Mouse (Mus musculus) kidney, postnatal 10 days (tissue): ENCODE measurements around the gene Bicd1.
A peak's percentile ranks its signal among the peaks of the same experiment; 100 is the strongest.
"Not testable (repeated sequence)": the region's sequence is repeated elsewhere in the genome, so short reads cannot be mapped to it uniquely, and the experiment has no call there.

Source experiments
- DNase-seq: peaks from one replicate; pipeline ENCODE4 v3.0.0; 2021; ENCODE audit warnings: mixed read lengths

Bicd1 gene

DNA sequence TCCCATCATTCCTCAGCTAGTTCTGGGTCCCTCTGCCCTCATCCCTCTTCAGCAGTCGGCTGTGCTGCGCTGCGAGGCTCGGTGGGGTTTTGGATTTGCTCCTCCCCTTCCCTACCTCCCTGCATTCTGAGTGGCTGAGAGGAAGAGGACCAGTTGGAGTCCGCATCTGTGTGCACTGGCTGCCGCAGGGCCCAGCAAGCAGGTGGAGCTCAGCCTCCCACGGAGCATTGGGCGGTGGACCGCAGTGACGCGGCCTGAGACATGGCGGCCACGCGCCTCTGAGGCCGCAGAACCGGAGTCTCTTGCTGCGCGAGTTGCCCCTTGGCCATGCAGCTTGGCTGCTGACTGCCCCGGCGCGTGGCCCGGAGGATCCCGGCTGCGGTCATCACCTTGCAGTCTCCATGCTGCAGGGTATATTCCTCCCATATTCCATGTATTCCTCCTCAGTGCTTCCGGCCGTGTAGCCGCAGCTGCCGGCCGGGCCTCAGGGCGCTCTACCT, at the start of gene Bicd1:
Gene Bicd1, plus strand, starts transcription at position 54 of the 500 bp plus-strand sequence.
- peak; percentile 79 for DNase-seq

DNA sequence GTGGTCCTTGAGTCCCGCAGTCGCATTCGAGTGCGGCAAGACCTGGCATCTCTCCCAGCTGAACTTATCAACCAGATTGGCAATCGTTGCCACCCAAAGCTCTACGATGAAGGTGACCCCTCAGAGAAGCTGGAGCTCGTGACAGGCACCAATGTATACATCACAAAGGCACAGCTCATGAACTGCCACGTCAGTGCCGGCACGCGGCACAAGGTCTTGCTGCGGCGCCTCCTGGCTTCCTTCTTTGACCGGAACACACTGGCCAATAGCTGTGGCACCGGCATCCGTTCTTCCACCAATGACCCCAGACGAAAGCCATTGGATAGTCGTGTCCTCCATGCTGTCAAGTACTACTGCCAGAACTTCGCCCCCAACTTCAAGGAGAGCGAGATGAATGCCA, 46.2 kb upstream of the Bicd1 start:
- not testable (repeated sequence) for DNase-seq

DNA sequence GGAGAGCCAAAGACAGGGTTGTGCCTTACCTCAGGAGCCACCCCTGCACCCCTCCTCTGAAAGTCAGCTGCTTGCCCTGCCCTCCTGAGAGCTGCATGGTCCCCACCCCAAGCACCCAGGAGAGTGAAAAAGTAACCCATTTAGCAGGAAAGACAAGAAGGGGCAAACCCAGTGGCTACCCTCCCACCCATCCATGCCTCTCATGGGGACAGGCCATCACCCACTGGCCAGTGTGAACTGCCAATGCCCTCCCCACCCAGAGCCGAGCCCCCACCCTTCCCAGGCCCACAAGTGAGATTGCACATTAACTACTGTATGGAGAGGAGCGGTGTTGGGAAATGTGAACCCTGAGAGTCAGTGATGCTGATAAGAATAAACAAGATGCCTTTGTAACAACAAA, 42.7 kb upstream of the Bicd1 start:
- DNase-seq, result not testable (repeated sequence)

DNA sequence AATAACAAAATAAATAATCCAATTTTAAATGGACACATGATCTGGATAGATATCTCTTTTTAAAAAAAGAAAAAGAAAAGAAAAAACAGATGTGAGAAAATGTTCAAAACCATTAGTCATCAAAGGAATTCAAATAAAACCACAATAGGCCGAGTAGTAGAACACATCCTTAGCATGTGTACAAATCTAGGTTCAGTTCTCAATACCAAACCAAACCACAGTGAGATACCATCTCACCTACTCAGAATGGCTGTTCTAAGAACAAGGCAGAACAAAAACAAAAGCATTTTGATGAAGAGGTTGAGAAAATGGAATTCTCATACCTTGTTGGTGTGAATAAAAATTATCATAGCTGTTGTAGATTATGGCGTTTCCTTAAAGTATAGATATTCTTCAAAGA, 42.3 kb upstream of the Bicd1 start:
- DNase-seq, result no peak

DNA sequence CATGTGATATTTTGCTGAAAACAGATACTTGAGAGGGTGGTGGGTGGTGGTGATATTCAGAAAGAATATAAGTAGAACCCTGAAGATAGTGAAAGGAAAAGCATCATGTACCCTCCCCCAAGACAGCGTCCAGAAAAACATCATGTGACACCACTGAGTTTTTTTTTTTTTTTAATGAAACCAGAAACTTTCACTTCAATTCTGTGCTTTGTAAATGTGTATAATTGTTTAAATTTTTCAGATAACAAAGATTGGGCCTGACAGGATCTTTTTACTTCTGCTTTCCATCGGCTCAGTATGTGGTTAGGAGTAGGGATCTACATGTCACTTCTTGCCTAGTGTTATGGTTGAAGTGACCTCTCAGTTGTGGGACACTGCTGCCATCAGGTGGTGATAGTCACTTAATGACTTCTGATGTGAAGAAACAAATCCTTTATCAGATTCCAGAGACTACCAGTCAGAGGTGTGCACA, 33.7 kb upstream of the Bicd1 start:
- DNase-seq, result peak; percentile 86

DNA sequence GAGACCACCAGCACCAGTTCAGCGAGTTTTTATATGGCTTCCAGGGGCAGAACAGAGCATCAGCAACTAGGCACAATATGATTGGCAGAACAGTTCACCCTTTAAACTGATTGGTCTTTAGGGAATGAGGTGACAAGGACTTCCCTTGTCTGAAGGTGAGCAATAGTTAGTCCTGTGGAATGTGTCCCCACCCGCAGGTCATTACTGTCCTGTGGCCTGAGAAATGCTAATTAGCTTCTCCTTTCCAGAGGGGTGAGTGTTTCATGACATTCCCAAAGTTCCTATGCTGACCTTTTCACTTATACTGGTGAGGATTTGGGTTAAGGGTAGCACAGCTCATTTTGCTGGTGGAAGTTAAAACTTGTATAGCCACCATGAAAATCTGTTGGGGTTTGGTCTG, 25.2 kb upstream of the Bicd1 start:
- DNase-seq, result no peak

DNA sequence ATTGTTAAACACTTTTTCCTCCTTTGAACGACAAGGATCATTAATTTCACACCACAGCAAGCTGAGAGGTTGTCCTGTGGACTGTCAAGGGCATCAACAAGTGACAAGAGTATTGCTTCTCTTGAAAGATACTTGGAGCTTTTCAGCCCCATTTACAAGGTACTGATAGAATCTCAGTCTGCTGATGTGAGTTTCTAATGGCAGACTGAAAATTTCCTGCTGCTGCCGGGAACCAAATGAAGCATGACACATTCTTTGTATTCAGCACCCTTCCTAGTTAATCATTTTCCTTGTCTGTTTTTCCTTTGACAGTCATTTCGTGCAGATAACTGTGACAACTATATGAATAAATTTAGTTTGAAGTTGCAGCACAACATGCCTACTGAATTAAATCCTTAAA, 22.3 kb upstream of the Bicd1 start:
- DNase-seq, result peak; percentile 20

DNA sequence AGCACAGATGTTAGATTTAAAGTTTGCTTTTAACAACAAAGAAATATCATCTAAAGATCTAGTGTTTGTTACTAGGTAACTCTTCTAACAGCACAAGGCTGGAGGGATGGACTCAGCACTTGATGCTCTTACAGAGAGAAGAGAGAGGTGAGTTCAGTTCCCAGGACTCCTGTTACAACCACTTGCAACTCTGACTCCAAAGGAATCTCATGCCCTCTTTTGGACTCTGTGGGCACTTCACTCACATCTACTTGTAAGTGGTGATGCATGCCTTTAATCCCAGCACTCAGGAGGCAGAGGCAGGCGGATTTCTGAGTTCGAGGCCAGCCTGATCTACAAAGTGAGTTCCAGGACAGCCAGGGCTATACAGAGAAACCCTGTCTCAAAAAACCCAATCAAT, 19.1 kb upstream of the Bicd1 start:
- not testable (repeated sequence) for DNase-seq

DNA sequence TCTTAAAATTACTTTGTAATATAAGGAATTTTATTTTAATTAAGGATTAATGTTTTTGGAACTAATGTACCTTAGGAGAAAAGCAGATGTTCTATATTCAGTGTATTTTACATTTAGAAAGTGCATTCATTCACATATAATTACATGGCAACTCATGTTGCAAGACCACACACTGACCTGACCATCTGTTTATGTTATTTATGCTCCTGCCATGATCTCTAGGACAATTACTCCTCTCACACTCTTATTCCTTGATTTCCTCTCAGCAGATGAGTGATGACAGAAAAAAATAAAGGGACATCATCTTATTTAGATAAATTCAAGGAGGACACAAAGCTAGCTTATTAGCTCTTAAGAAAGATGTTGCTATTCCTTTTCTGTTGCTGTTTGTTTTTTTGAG, 9.3 kb upstream of the Bicd1 start:
- no peak for DNase-seq

DNA sequence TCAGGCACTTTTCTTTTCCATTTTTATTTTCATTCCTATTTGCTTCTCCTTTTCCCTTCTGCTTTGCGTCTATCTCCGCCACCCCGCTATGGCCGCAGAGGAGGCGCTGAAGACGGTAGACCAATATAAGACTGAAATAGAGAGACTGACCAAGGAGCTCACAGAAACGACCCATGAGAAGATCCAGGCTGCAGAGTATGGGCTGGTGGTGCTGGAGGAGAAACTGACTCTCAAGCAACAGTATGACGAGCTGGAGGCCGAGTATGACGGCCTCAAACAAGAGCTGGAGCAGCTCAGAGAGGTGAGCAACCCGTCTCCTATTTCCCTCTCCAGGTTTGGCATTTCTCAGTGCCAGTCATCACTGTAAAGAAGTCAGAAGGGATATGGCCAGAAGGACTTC, 655 bp downstream of the Bicd1 start:
- DNase-seq, result peak; percentile 11

DNA sequence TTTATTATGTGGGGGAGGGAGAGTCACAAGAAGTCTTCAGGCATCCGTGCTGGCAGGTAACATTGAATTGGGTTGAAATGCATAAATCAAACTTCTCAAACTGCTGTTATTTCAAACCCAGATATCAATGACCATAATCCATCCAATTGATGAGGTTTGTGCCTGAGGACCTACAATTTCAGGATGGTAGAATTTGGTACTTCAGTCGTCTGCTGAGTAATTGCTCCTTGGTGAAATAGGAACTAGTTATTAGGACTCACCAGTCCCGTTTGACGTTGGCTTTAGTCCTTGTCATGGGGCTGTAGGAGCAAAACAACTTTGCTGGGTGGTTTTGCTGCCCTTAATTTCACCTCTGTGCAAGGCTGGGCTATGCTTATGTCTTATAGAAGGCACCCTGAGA, 1.2 kb downstream of the Bicd1 start:
- no peak for DNase-seq

DNA sequence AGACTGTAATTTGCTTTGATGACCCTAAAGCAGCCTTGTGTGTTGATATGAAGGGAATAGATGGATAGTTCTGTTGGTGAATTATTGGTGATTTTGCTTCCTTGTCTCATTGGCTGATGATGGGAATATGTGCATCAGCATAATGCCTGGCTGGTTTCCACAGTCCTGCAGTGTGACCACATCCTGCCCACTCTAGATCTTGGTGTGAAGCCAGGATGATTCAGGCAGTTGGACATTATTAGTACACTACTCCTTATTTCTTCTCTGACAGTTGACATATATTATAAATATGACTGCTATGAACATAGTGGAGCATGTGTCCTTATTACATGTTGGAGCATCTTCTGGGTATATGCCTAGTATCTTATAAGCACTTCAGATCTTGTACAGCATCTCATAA, 4.6 kb downstream of the Bicd1 start:
- DNase-seq, result no peak

DNA sequence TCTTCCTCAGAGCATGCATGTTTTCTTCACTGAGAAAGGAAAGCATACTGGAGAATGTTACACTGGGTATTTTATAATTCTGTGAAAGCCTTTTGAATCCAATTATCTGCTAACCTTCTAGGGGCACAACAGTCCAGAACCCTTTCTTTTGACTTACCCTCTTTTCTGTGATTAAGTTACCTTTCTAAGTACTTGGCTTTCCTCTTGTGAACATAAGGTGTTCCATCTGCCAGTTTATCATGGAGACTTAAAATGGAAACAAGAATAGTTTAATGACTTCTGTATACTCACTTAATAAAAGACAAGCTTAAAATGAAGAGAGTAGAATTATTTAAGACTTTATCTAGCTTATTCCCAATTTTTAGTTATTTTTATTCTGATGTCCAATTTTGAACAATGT, 16.1 kb downstream of the Bicd1 start:
- DNase-seq, result no peak

DNA sequence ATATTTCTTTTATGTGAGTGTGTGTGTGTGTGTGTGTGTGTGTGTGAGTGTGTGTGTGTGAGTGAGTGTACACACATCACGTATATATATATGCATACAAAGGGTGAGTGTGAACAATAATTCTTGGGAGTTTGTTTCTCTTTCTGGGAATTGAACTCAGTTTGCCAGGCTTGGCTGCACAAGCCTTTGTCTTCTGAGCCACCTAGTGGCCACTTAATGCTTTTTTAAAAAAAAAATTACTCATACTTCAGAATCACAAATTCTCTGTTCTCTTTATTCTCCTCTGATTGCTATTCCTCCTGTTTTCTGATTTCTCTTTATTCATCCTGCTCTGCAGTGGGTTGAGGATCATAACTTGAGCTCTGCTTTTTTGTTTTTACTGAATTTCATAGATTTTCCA, 30.5 kb downstream of the Bicd1 start:
- no peak for DNase-seq

DNA sequence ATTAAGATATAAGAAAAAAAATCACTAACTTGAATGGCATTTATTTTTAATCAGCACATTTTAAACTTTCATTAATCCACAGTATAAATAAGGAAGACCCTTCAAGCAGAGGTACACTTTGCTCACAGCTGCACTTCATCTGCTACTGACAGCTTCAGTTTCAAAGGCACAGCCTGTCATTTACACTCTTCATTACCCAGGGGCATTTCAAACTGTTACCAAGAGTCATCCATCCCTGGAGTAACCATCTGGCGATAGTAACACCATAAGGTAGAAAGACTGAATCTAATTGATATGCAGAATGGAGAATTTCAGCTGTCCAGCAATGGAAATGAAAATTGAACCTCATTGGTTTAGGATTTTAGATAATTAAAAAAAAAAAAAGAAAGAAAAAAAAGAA, 34.2 kb downstream of the Bicd1 start:
- no peak for DNase-seq

DNA sequence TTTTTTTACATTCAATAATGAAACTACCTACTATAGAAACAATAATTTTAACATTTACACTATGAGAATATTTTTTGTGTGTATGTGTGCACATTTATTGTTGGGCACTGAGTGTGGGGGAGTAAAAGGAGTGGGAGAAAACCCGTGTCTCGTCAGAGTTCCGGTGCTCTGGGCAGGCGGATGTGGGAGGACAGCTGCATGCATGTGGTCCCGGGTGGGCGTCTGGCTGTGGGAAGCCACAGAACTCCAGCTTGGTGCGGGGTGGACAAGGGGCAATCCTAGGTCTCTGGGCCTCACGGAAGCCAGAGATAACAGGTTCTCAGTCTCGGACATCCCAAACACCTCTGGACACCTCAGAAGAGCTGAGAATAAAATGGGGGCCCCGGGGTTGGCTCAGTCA, 37.2 kb downstream of the Bicd1 start:
- DNase-seq, result peak; percentile 8

DNA sequence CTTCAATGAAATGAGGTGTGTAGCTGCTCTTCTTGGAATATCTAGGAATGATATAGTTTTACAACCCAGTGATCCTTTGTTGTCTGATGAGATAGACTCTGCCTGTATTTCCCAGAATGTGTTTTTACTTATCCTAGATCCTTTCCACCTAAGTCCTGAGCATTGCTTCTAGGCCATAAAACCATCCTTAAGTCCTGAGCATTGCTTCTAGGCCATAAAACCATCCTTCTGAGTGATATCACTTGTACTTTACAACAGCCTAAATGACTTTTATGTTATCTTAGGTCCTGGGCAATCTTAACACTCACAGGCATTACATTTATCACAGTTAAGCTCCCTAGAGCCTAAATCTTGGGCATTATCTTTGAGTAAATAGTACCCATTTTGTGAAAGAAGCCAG, 48.6 kb downstream of the Bicd1 start:
- no peak for DNase-seq

DNA sequence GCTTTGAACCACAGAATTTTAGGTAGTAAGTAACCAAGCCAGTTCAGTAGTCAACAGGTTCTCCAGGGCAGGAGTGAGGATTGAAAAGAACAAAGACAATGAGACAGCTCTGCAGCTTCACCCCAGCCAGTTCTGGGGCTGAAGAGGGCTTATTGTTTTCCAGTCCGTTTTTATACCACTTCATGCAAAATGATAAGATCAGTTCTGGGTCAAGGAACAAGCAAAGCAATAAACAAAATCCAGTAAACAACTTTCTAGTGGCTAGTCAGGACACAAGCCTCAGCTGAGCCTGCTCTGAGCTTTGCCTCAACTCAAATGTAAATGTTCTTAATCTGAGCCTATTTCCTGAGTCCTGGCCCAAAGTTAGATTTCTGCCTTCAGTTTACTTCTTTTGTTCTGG, 52.3 kb downstream of the Bicd1 start:
- no peak for DNase-seq

DNA sequence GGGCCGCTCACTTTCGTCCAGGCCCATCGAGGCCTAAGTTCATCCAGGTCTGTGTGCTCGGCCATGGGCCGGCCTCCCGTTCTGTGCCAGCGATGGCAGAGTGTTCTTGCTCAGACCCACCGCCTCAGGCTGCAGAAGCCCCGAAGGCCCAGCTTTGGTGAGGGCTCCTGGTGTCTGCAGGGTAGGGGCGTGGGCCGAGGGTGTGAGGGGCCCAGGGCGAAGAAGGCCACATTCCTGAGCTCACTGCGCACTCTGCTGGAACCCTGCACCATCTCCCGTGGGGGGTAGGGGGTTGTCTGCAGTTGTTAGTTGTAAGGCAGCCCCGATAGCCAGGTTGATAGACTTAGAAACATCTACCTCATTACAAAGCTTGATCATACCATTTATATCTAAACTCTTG, 62.8 kb downstream of the Bicd1 start:
- no peak for DNase-seq

DNA sequence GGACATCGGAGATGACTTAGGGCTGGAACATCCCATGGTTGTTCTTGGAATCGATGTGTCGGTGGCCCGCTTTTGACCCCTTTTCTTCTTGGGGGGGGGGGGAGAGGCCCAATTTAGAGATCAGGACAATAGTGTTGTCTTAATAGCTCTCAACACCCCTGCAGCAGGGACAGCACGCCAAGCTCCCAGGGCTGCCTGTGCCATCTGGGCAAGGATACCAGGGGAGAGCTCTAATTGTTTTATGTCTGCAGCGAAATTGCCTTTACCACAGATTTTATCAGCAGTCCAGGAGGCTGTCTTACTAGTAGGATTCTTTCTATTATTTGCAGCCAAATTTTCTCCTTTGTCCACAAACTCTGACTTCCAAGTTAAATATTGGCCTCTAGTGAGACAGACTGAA, 63.8 kb downstream of the Bicd1 start:
- DNase-seq, result not testable (repeated sequence)

DNA sequence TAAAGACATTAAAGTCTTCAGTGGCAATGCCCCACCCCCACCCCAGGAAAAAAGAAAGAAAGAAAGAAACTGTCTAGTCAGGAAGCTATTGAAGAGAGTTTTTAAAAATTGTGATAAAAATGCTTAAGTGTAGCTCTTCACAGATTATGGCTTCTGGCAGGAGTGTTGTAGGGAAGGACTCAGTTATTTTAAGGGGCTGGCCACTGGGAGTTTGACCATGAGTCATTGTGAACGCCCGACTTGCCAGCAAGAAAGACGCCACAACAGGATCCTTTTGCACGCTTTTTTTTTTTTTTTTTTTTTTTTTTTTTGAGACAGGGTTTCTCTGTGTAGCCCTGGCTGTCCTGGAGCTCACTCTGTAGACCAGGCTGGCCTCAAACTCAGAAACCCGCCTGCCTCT, 73.2 kb downstream of the Bicd1 start:
- not testable (repeated sequence) for DNase-seq

DNA sequence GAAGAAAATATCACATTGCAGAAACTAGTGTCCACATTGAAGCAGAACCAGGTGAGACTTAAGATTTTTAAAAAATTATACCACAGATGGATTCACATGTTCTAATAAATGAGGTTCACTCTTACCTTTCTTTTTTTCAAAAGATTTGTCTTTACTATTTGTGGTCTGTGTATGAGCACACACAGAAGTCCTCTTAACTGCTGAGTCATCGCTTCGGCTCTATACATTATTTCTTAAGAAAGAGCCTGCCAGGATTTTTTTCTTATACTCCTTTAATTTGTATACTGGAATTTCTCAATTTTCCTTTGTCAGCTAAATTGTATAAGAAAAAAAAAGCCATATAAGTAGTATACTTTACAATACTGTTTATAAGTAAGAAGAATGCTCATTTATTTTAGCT, 86.0 kb downstream of the Bicd1 start:
- DNase-seq, result no peak

DNA sequence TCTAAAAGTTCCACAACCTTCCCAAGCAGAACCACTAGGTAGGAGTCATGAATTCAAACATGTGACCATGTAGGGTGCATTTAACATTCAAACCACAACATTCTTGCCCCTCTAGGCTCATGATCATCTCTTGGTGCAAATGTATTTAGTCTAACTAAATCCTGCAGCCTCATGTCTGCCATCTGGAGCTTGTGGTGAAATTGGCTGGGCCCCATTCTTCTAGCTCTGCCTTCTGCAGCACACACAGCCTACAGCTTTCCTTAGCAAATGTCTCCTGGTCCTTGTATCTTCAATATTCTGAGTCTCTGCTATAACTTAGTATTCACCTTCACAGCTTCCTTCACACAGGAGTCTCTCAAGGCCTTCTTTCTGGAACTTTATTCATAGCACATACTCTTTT, 87.2 kb downstream of the Bicd1 start:
- no peak for DNase-seq

DNA sequence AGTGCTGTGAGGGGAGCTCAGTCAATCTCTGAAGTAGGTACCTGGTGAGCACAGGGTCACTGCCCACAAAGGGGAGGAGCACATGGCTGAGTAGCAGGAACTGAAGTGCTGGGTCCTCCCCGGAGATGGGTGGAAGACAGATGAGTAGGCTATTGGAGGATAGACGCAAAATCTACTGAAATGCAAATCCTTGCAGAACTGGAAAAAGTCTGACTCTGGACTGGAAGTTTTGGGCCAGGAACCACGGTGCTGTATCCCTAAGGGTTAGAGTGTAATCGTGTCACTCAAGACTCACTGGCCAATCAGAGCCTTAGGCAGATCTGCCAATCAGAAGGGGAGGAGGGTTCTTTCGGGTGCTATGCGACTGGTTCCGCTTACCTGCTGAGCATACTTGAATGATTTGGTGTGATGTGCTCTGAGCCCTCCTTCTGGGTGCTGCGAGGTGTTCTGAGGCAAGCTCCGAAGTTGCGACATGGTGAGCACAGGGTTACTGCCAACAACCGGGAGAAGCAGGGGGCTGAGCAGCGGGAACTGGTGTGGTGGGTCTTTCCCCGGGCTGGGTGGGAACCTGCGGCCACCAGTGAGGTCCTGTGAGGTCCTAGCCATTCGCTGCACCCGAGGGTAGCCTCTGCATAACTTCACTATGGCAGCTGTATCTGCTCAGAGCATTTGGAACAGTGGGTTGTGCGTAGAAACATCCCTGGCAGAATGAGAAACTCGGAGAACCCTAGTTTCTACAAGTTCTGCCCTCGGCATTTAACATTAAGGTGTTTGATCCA, 157.2 kb downstream of the Bicd1 start:
- peak; percentile 67 for DNase-seq

DNA sequence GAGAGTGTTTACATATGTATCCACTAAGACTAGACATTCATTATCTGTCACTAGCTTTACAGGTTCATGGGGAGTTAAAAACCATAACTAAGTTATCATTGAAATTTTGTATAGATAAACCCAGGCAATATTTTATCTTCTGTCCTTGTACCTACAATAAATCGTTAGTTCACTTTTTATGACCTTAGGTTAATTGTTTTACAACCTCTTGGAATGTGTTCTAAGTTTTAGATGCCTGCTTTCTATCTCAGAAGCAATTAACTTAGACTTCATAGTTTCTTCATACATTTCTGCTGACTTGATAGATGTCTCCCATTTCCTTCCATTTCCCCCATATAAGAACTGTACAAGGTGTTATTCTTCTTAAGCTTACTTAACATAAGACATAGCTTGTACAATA, 158.5 kb downstream of the Bicd1 start:
- DNase-seq, result no peak
